Mouse (Mus musculus) midbrain, embryonic 11.5 days (tissue): Measurements from ENCODE around the gene Bank1. TPM values are rescaled to one million over a fixed set of nuclear protein-coding genes. Genes with fewer than 3 reads are reported as not detected.

Source experiments
- ATAC-seq: fragments of 200-750 bp; cut with Nextera tagmentation; 2 replicates; pipeline ENCODE4 v1.8.0; 2017; ENCODE audit warnings: moderate TSS enrichment, moderate library complexity; ENCODE audit not compliant: low FRiP score
- DNase-seq: peaks from one replicate; pipeline ENCODE4 v3.0.0; 2015; ENCODE audit warnings: low spot score; ENCODE audit errors: missing footprints
- H3K27ac ChIP-seq: fragments of 300-500 bp; sonication (generic); 2 replicates; pipeline ENCODE4 v1.5.1; 2014; ENCODE audit warnings: low read depth, low read length
- H3K27me3 ChIP-seq: fragments of 300-500 bp; sonication (generic); 2 replicates; pipeline ENCODE4 v1.6.1; 2014; ENCODE audit warnings: mild to moderate bottlenecking, low read length, moderate library complexity, mixed read lengths; ENCODE audit not compliant: control insufficient read depth, insufficient read depth
- H3K36me3 ChIP-seq: fragments of 300-500 bp; sonication (generic); 2 replicates; pipeline ENCODE4 v1.6.1; 2014; ENCODE audit warnings: mild to moderate bottlenecking, low read length, moderate library complexity, mixed read lengths; ENCODE audit not compliant: control insufficient read depth, insufficient read depth
- H3K4me1 ChIP-seq: fragments of 300-500 bp; sonication (generic); 2 replicates; pipeline ENCODE4 v1.6.1; 2014; ENCODE audit warnings: low read length; ENCODE audit not compliant: control insufficient read depth, insufficient read depth
- H3K4me2 ChIP-seq: fragments of 300-500 bp; sonication (generic); 2 replicates; pipeline ENCODE4 v1.6.1; 2014; ENCODE audit warnings: mild to moderate bottlenecking, moderate library complexity
- H3K4me3 ChIP-seq: fragments of 300-500 bp; sonication (generic); 2 replicates; pipeline ENCODE4 v1.5.1; 2014; ENCODE audit warnings: low read depth, low read length
- H3K9ac ChIP-seq: fragments of 300-500 bp; sonication (generic); 2 replicates; pipeline ENCODE4 v1.6.1; 2014; ENCODE audit warnings: low read length
- H3K9me3 ChIP-seq: fragments of 300-500 bp; sonication (generic); 2 replicates; pipeline ENCODE4 v1.6.1; 2016; ENCODE audit warnings: low read length; ENCODE audit not compliant: control insufficient read depth
- WGBS: fragments of 180-500 bp; shearing (Covaris S2); extraction: QIAGEN DNeasy Blood & Tissue Kit; methylation state at CpG from one replicate; pipeline ENCODE4 v1.1.7; 2014; 5-methylcytosine and 5-hydroxymethylcytosine counted together
- polyA plus RNA-seq: library from polyadenylated mRNA; unstranded; fragments of >200 nt; fragmentation: Nextera tagmentation; extraction: Ambion mirVana; gene quantifications from 2 replicates; pipeline ENCODE4 v1.2.1, GENCODE M21; 2014

Gene Bank1
- polyA plus RNA-seq = 0.46 and 0.59 TPM in 2 replicates

- H3K27me3 ChIP-seq = no peaks in the 10 kb centered on the region
- no peak within 1 kb of the TSS for H3K27ac ChIP-seq
- WGBS = 73% methylated on average over 5 of the region's 5 CpGs
- no peaks in the 10 kb centered on the region for H3K9me3 ChIP-seq
- no peaks in the 10 kb centered on the region for H3K4me1 ChIP-seq
- no peak within 1 kb of the TSS for H3K9ac ChIP-seq
- H3K36me3 ChIP-seq = no peaks in the 10 kb centered on the region
- H3K4me2 ChIP-seq = no peak within 1 kb of the TSS
- H3K4me3 ChIP-seq = no peak within 1 kb of the TSS
- ATAC-seq (no peak), DNase-seq (no peak)
These were observed at the start of gene Bank1 for GRCm38 (mm10) chr3:136325783-136326182. Bank1 (minus strand) TSS chr3:136326066.

GRCm38 (mm10) chr3:136369916-136370315, 44.0 kb upstream of the Bank1 start:
- ATAC-seq (no peak), DNase-seq (no peak)
- H3K4me1 ChIP-seq = no peaks in the 10 kb centered on the region
- no peak overlapping the region for H3K9ac ChIP-seq
- WGBS = 83% methylated on average over 11 of the region's 11 CpGs
- H3K4me2 ChIP-seq = no peak overlapping the region
- no peaks in the 10 kb centered on the region for H3K27me3 ChIP-seq
- H3K9me3 ChIP-seq = no peaks in the 10 kb centered on the region
- H3K27ac ChIP-seq = no peak overlapping the region
- H3K36me3 ChIP-seq = no peaks in the 10 kb centered on the region
- no peak overlapping the region for H3K4me3 ChIP-seq

GRCm38 (mm10) chr3:136369466-136369865, 43.6 kb upstream of the Bank1 start:
- H3K9me3 ChIP-seq = no peaks in the 10 kb centered on the region
- H3K9ac ChIP-seq = no peak overlapping the region
- H3K27ac ChIP-seq = no peak overlapping the region
- H3K4me3 ChIP-seq = no peak overlapping the region
- ATAC-seq = no peak
- H3K36me3 ChIP-seq = no peaks in the 10 kb centered on the region
- 89% methylated on average over 9 of the region's 9 CpGs for WGBS
- no peak overlapping the region for H3K4me2 ChIP-seq
- H3K4me1 ChIP-seq = no peaks in the 10 kb centered on the region
- no peaks in the 10 kb centered on the region for H3K27me3 ChIP-seq
- no peak for DNase-seq

- ATAC-seq (no peak), DNase-seq (no peak)
- no peak overlapping the region for H3K27ac ChIP-seq
- no peaks in the 10 kb centered on the region for H3K9me3 ChIP-seq
- no peaks in the 10 kb centered on the region for H3K4me1 ChIP-seq
- no peaks in the 10 kb centered on the region for H3K27me3 ChIP-seq
- no peak overlapping the region for H3K4me2 ChIP-seq
- WGBS = 87% methylated on average over 4 of the region's 4 CpGs
- no peak overlapping the region for H3K9ac ChIP-seq
- H3K36me3 ChIP-seq = no peaks in the 10 kb centered on the region
- no peak overlapping the region for H3K4me3 ChIP-seq
These were observed 42.7 kb upstream of the Bank1 start for GRCm38 (mm10) chr3:136368505-136368999.

GRCm38 (mm10) chr3:136349690-136350089, 23.8 kb upstream of the Bank1 start:
- no peak overlapping the region for H3K9ac ChIP-seq
- no peaks in the 10 kb centered on the region for H3K27me3 ChIP-seq
- ATAC-seq (no peak), DNase-seq (no peak)
- no peak overlapping the region for H3K4me3 ChIP-seq
- H3K4me2 ChIP-seq = no peak overlapping the region
- no peaks in the 10 kb centered on the region for H3K4me1 ChIP-seq
- no peaks in the 10 kb centered on the region for H3K36me3 ChIP-seq
- WGBS = 80% methylated on average over 7 of the region's 7 CpGs
- H3K9me3 ChIP-seq = no peaks in the 10 kb centered on the region
- H3K27ac ChIP-seq = no peak overlapping the region

- ATAC-seq = no peak
- Histone ChIP-seq H3K9me3 (no peaks in the 10 kb centered on the region), H3K4me2 (no peak overlapping the region), H3K27ac (no peak overlapping the region), H3K9ac (no peak overlapping the region), H3K4me1 (no peaks in the 10 kb centered on the region), H3K36me3 (no peaks in the 10 kb centered on the region), H3K27me3 (no peaks in the 10 kb centered on the region), H3K4me3 (no peak overlapping the region)
- WGBS = 73% methylated on average over 1 of the region's 1 CpGs
- DNase-seq = no peak
These were observed 22.7 kb upstream of the Bank1 start for GRCm38 (mm10) chr3:136348611-136349010.

- H3K4me3 ChIP-seq = no peak overlapping the region
- H3K4me1 ChIP-seq = no peaks in the 10 kb centered on the region
- no peak overlapping the region for H3K9ac ChIP-seq
- no peak overlapping the region for H3K4me2 ChIP-seq
- ATAC-seq (no peak), DNase-seq (no peak)
- H3K36me3 ChIP-seq = no peaks in the 10 kb centered on the region
- no peaks in the 10 kb centered on the region for H3K9me3 ChIP-seq
- WGBS = 79% methylated on average over 1 of the region's 1 CpGs
- H3K27ac ChIP-seq = no peak overlapping the region
- H3K27me3 ChIP-seq = no peaks in the 10 kb centered on the region
These were observed 21.4 kb upstream of the Bank1 start for GRCm38 (mm10) chr3:136347277-136347676.

- no peak for DNase-seq
- H3K9me3 ChIP-seq = no peaks in the 10 kb centered on the region
- no peak overlapping the region for H3K4me2 ChIP-seq
- H3K27me3 ChIP-seq = no peaks in the 10 kb centered on the region
- no peak for ATAC-seq
- no peaks in the 10 kb centered on the region for H3K36me3 ChIP-seq
- H3K27ac ChIP-seq = no peak overlapping the region
- 90% methylated on average over 2 of the region's 2 CpGs for WGBS
- H3K4me1 ChIP-seq = no peaks in the 10 kb centered on the region
- no peak overlapping the region for H3K4me3 ChIP-seq
- H3K9ac ChIP-seq = no peak overlapping the region
These were observed 16.0 kb upstream of the Bank1 start for GRCm38 (mm10) chr3:136341911-136342310.

GRCm38 (mm10) chr3:136339896-136340295, 14.0 kb upstream of the Bank1 start:
- no peaks in the 10 kb centered on the region for H3K4me1 ChIP-seq
- no peak overlapping the region for H3K4me2 ChIP-seq
- no peaks in the 10 kb centered on the region for H3K36me3 ChIP-seq
- no peaks in the 10 kb centered on the region for H3K9me3 ChIP-seq
- H3K9ac ChIP-seq = no peak overlapping the region
- WGBS = 78% methylated on average over 2 of the region's 2 CpGs
- H3K4me3 ChIP-seq = no peak overlapping the region
- DNase-seq = no peak
- H3K27ac ChIP-seq = no peak overlapping the region
- ATAC-seq = no peak
- H3K27me3 ChIP-seq = no peaks in the 10 kb centered on the region

- Histone ChIP-seq H3K4me3 (no peak overlapping the region), H3K27ac (no peak overlapping the region), H3K4me2 (no peak overlapping the region), H3K9me3 (no peaks in the 10 kb centered on the region), H3K36me3 (no peaks in the 10 kb centered on the region), H3K27me3 (no peaks in the 10 kb centered on the region), H3K4me1 (no peaks in the 10 kb centered on the region), H3K9ac (no peak overlapping the region)
- WGBS = 84% methylated on average over 2 of the region's 2 CpGs
- DNase-seq (no peak), ATAC-seq (no peak)
These were observed 5.3 kb upstream of the Bank1 start for GRCm38 (mm10) chr3:136331135-136331534.
